Mouse (Mus musculus) CD4-positive, CD25-positive, alpha-beta regulatory T cell (primary cell): ENCODE data around the gene Oit3. TPM values are rescaled to one million over a fixed set of nuclear protein-coding genes. Genes with fewer than 3 reads are reported as not detected.

Experiments
- polyA plus RNA-seq: library from polyadenylated mRNA; unstranded; fragments of 100-300 nt; shearing (Covaris generic); gene quantifications from one replicate; pipeline ENCODE4 v1.2.1, GENCODE M21; 2017

The Oit3 gene
- 0.14 TPM for polyA plus RNA-seq

GRCm38 (mm10) chr10:59441735-59442134, at the start of gene Oit3:
Gene Oit3 (minus strand): TSS chr10:59441778.

DNA sequence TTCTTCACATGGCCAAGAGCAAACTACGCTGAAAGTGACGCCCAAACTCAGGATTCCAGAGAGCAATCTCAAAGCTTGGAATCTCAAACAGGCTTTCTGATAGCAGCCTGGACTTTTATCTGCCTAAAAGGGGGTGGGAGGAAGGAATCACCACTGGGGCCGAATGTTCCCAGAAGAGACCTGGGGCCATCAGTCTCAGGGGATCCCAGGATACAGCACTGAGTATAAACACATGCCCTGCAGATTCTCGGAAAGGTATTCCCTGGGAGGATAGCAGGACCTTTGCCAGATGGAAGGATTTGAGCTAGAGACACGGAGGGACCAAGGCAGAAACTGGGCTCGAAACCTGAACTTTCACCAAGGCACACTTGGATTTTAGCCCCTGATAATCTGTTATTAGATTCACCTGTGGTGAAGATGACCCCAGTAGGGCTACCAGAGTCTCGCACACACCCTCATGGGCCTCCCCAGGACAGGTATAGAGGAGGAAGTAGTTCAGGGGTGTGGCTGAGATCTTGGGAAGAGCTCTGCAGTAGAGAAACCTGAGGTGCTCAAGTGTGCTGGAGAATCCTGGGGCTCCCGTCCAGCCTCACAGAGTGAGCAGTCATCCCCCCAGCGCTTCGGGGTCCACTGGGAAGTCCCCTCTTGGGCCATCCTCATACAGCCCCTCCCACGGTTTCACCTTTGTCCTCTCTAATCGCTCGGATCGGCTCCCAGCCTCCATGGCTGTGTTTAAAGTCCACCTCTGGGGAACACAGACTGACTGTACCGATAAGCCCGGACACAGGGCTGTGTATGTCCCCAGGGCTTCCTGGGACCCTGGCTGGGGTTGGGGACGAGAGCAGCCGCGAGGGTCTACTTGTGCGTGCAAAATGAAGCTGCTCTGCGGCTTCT, 38.4 kb downstream of the Oit3 start, which contains the start of gene Pla2g12b:
Gene Pla2g12b, plus strand, starts transcription at position 762 of the 894 bp plus-strand sequence.

DNA sequence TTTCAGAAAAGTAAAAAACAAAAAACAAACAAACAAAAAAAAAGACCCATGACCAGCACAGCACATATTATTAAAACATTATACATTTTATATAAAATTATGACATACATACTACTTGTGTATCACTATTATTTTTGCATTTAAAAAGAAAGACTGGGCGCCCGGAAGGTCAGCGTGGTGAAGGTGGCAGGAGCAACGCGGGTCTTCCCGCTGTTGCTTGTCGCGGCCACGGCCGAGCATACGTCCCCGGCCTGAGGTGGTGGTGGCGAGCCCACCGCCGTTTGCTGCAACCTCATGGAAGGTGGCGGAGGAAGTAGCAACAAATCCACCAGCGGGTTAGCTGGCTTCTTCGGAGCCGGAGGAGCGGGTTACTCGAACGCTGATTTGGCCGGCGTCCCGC, 46.1 kb downstream of the Oit3 start, which contains the start of gene Gm10273:
Gene Gm10273, plus strand, starts transcription at position 172 of the 400 bp plus-strand sequence.

Other genes starting within 250 kb of the Oit3 start
- gene Sept10, start 219.9 kb downstream of the Oit3 start, polyA plus RNA-seq = 0.43 TPM
- gene Sowahc, start 219.8 kb downstream of the Oit3 start, polyA plus RNA-seq = 0.26 TPM
- gene P4ha1, start 118.5 kb downstream of the Oit3 start, polyA plus RNA-seq = 69.0 TPM
- 102 TPM for gene Gm10273, start 46.1 kb downstream of the Oit3 start, polyA plus RNA-seq
- not detected for gene Pla2g12b, start 38.1 kb downstream of the Oit3 start, polyA plus RNA-seq
- gene Gm10322, start 174.3 kb upstream of the Oit3 start, polyA plus RNA-seq = 0.79 TPM
- gene Mcu, start 174.9 kb upstream of the Oit3 start, polyA plus RNA-seq = 23.7 TPM